Mouse (Mus musculus) large intestine, adult 2 months (tissue): ENCODE measurements around the gene Ero1lb. TPM values are rescaled to one million over a fixed set of nuclear protein-coding genes. Genes with fewer than 3 reads are reported as not detected.
"Not testable (repeated sequence)": the region's sequence is repeated elsewhere in the genome, so short reads cannot be mapped to it uniquely, and the experiment has no call there.

Experiments used
- DNase-seq: peaks from one replicate; pipeline ENCODE4 v3.0.0-alpha.2; 2012; ENCODE audit warnings: low read depth, low spot score
- WGBS: fragments of 180-500 bp; shearing (Covaris S2); methylation state at CpG from one replicate; pipeline ENCODE4 v1.1.7; 2018; 5-methylcytosine and 5-hydroxymethylcytosine counted together
- polyA plus RNA-seq: library from polyadenylated mRNA; depleted of rRNA; stranded (reverse); fragments of >200 nt; gene quantifications from 2 replicates; pipeline ENCODE4 v1.2.3, GENCODE M21; 2012

Gene Ero1lb
- polyA plus RNA-seq, 1 experiment: 2.3 TPM

GRCm38 (mm10) chr13:12568597-12569469, 3.2 kb downstream of the Ero1lb start:
- DNase-seq: no peak
- 69% methylated on average over 9 of the region's 9 CpGs for WGBS

- WGBS: 75% methylated on average over 7 of the region's 7 CpGs
- no peak for DNase-seq
Observed at GRCm38 (mm10) chr13:12569741-12570140, 4.1 kb downstream of the Ero1lb start.

- DNase-seq: peak; percentile 27
- 48% methylated on average over 9 of the region's 9 CpGs for whole genome bisulfite sequencing
Observed at GRCm38 (mm10) chr13:12574979-12575536, 9.4 kb downstream of the Ero1lb start.

- no peak for DNase-seq
- 76% methylated on average over 5 of the region's 5 CpGs for WGBS
Observed at GRCm38 (mm10) chr13:12578145-12578544, 12.5 kb downstream of the Ero1lb start.

GRCm38 (mm10) chr13:12589003-12589402, 23.3 kb downstream of the Ero1lb start:
- WGBS: 10% methylated on average over 3 of the region's 3 CpGs
- DNase-seq: peak; percentile 22

GRCm38 (mm10) chr13:12597075-12597474, 31.4 kb downstream of the Ero1lb start:
- not testable (repeated sequence) for DNase-seq

GRCm38 (mm10) chr13:12610206-12610605, 44.5 kb downstream of the Ero1lb start:
- DNase-seq: not testable (repeated sequence)

More at GRCm38 (mm10) chr13:12597075-12597474, 31.4 kb downstream of the Ero1lb start:
- WGBS: 69% methylated on average over 4 of the region's 4 CpGs

GRCm38 (mm10) chr13:12614026-12614425, 48.4 kb downstream of the Ero1lb start:
- whole genome bisulfite sequencing: 79% methylated on average over 6 of the region's 6 CpGs
- DNase-seq: not testable (repeated sequence)

GRCm38 (mm10) chr13:12614591-12614990, 48.9 kb downstream of the Ero1lb start:
- not testable (repeated sequence) for DNase-seq
- 83% methylated on average over 7 of the region's 7 CpGs for WGBS

- WGBS: 91% methylated on average over 10 of the region's 10 CpGs
Observed at GRCm38 (mm10) chr13:12615014-12615413, 49.3 kb downstream of the Ero1lb start.

GRCm38 (mm10) chr13:12616489-12616888, 50.8 kb downstream of the Ero1lb start:
- WGBS: 59% methylated on average over 3 of the region's 3 CpGs
- DNase-seq: not testable (repeated sequence)

More at GRCm38 (mm10) chr13:12615014-12615413, 49.3 kb downstream of the Ero1lb start:
- not testable (repeated sequence) for DNase-seq

GRCm38 (mm10) chr13:12619808-12620207, 54.1 kb downstream of the Ero1lb start:
- not testable (repeated sequence) for DNase-seq
- 93% methylated on average over 8 of the region's 8 CpGs for WGBS

GRCm38 (mm10) chr13:12626061-12626460, 60.4 kb downstream of the Ero1lb start:
- 83% methylated on average over 3 of the region's 3 CpGs for WGBS
- not testable (repeated sequence) for DNase-seq

GRCm38 (mm10) chr13:12627746-12628145, 62.1 kb downstream of the Ero1lb start:
- not testable (repeated sequence) for DNase-seq
- 86% methylated on average over 8 of the region's 8 CpGs for WGBS

GRCm38 (mm10) chr13:12628181-12628580, 62.5 kb downstream of the Ero1lb start:
- WGBS: 88% methylated on average over 5 of the region's 5 CpGs
- not testable (repeated sequence) for DNase-seq

GRCm38 (mm10) chr13:12630252-12630651, 64.6 kb downstream of the Ero1lb start:
- WGBS: 68% methylated on average over 5 of the region's 5 CpGs
- DNase-seq: not testable (repeated sequence)

GRCm38 (mm10) chr13:12634941-12635588, 69.4 kb downstream of the Ero1lb start:
- 61% methylated on average over 1 of the region's 6 CpGs for WGBS
- DNase-seq: not testable (repeated sequence)

- not testable (repeated sequence) for DNase-seq
- WGBS: 95% methylated on average over 4 of the region's 4 CpGs
Observed at GRCm38 (mm10) chr13:12642795-12643194, 77.1 kb downstream of the Ero1lb start.

- 78% methylated on average over 5 of the region's 5 CpGs for WGBS
- DNase-seq: not testable (repeated sequence)
Observed at GRCm38 (mm10) chr13:12646676-12647075, 81.0 kb downstream of the Ero1lb start.
